Mouse (Mus musculus) layer of hippocampus, adult 2 months (tissue): ENCODE data around the gene Rnf187. TPM values are rescaled to one million over a fixed set of nuclear protein-coding genes. Genes with fewer than 3 reads are reported as not detected.
A peak's percentile ranks its signal among the peaks of the same experiment; 100 is the strongest.

Experiments
- DNase-seq, 2 experiments: peaks; one replicate each; pipeline ENCODE4 v3.0.0; 2022; ENCODE audit warnings: low spot score in 2 of 2
- H3K27ac ChIP-seq: fragments of 200-600 bp; 2 replicates; pipeline ENCODE4 v1.8.1; 2022
- H3K4me3 ChIP-seq: fragments of 200-600 bp; 2 replicates; pipeline ENCODE4 v1.8.1; 2022; ENCODE audit warnings: mild to moderate bottlenecking
- CTCF ChIP-seq: fragments of 200-600 bp; conservative IDR thresholded peaks from 2 replicates; pipeline ENCODE4 v1.8.1; 2022; ENCODE audit warnings: antibody characterized with exemption, mild to moderate bottlenecking, moderate library complexity
- total RNA-seq, 2 experiments: library from RNA; stranded (reverse); gene quantifications; 2 replicates each; pipeline ENCODE4 v1.2.3; 2021

Gene Rnf187
- total RNA-seq, 2 experiments from 2014 or later, result 462 to 508 TPM

- TF ChIP-seq CTCF, result no peak
- peak overlapping the region; percentile 77 for H3K4me3 ChIP-seq
- peak; percentile 69 to 77 for DNase-seq
- peak overlapping the region; percentile 98 for H3K27ac ChIP-seq
Observed at GRCm38 (mm10) chr11:58949480-58950431, 11.0 kb upstream of the Rnf187 start.

- peak within 1 kb of the TSS; percentile 77 for H3K4me3 ChIP-seq
- H3K27ac ChIP-seq, result peak within 1 kb of the TSS; percentile 98
- no peak for TF ChIP-seq CTCF
- DNase-seq, result peak; percentile 74 to 92
Observed at GRCm38 (mm10) chr11:58948542-58949479, 10.1 kb upstream of the Rnf187 start, which contains the start of gene Hist3h2ba. TSS of gene Hist3h2ba (plus strand) at chr11:58948920.

- peak overlapping the region; percentile 95 for H3K27ac ChIP-seq
- H3K4me3 ChIP-seq, result peak overlapping the region; percentile 77
- DNase-seq, result peak in 1 of 2 experiments; percentile 28
- TF ChIP-seq CTCF, result no peak
Observed at GRCm38 (mm10) chr11:58947798-58948528, 9.2 kb upstream of the Rnf187 start.

- no peak for DNase-seq
- peak overlapping the region; percentile 77; the same call in 1 of the 2 replicates for H3K4me3 ChIP-seq
- TF ChIP-seq CTCF, result no peak
- peak overlapping the region; percentile 95 for H3K27ac ChIP-seq
Observed at GRCm38 (mm10) chr11:58947306-58947705, 8.6 kb upstream of the Rnf187 start.

- no peak for TF ChIP-seq CTCF
- Histone ChIP-seq H3K4me3 (no peak overlapping the region), H3K27ac (no peak overlapping the region)
- no peak for DNase-seq
Observed at GRCm38 (mm10) chr11:58944136-58944535, 5.4 kb upstream of the Rnf187 start.

GRCm38 (mm10) chr11:58939088-58939439 is 348 bp upstream of the Rnf187 start:
- TF ChIP-seq CTCF, result no peak
- DNase-seq, result no peak
- Histone ChIP-seq H3K4me3 (peak overlapping the region; percentile 63), H3K27ac (peak overlapping the region; percentile 98)

GRCm38 (mm10) chr11:58937909-58938308 is 807 bp downstream of the Rnf187 start:
- no peak for DNase-seq
- no peak for TF ChIP-seq CTCF
- H3K4me3 ChIP-seq, result peak overlapping the region; percentile 63
- H3K27ac ChIP-seq, result peak overlapping the region; percentile 98

- H3K4me3 ChIP-seq, result no peak overlapping the region
- TF ChIP-seq CTCF, result peak; percentile 46
- DNase-seq, result no peak
- no peak overlapping the region for H3K27ac ChIP-seq
Observed at GRCm38 (mm10) chr11:58931576-58931975, 7.1 kb downstream of the Rnf187 start.

GRCm38 (mm10) chr11:58930254-58930653 is 8.5 kb downstream of the Rnf187 start:
- no peak overlapping the region for H3K27ac ChIP-seq
- DNase-seq, result no peak
- H3K4me3 ChIP-seq, result no peak overlapping the region
- TF ChIP-seq CTCF, result 0 out of 2 replicates have a peak, but pooled peaks have one; percentile 15

- Histone ChIP-seq H3K4me3 (no peak overlapping the region), H3K27ac (no peak overlapping the region)
- DNase-seq, result no peak
- no peak for TF ChIP-seq CTCF
Observed at GRCm38 (mm10) chr11:58929641-58930040, 9.1 kb downstream of the Rnf187 start.

GRCm38 (mm10) chr11:58929055-58929454 is 9.7 kb downstream of the Rnf187 start:
- H3K27ac ChIP-seq, result no peak overlapping the region
- no peak overlapping the region for H3K4me3 ChIP-seq
- TF ChIP-seq CTCF, result no peak
- DNase-seq, result no peak
